10 mouse cellular contexts compared by ENCODE assay signal in the genomic region with DNA sequence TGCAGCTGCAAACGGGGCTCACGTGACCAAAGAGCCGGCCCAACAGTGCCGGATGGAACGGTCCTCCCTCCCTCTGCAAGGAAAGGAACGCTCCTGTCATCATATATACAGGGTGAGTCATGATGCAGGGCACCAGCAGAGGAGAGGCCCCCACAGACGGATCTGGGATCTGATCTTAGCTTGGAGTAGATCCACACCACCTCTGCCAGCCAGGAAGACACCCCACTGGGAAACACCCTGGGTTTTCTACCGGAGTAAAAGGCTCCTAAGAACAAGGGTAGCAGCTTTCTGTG. TPM values are rescaled to one million over a fixed set of nuclear protein-coding genes. Genes with fewer than 3 reads are reported as not detected.
DNase-seq lines count a peak whose midpoint lies in the region; ATAC-seq and TF ChIP-seq lines count a peak whose summit lies in the region.
"Had no signal": no experiment of that assay in that cellular context is flagged by ENCODE, and none has a peak within 500 bp of the region (broad histone marks: within the 10 kb centered on the region; RNA-seq: fewer than 3 reads in every experiment).

No protein-coding gene starts in this region.

- no peaks in the 10 kb centered on the region for H3K9me3 ChIP-seq in heart, embryonic 11.5 days (replicated peaks; ENCODE audit: control insufficient read depth, low read length)
- H3K9me3 ChIP-seq in ES-Bruce4 (replicated peaks; ENCODE audit: control insufficient read depth, insufficient read depth, low read length, poor library complexity, severe bottlenecking) = no peaks in the 10 kb centered on the region
- H3K9me3 ChIP-seq in forebrain, embryonic 13.5 days (replicated peaks) = no peaks in the 10 kb centered on the region
- H3K9me3 ChIP-seq: heart, embryonic 13.5 days had no signal

- no peak overlapping the region for H3K27ac ChIP-seq in heart, embryonic 11.5 days (ENCODE audit: low read depth, low read length)
- peak overlapping the region; percentile 85 for H3K27ac ChIP-seq in ES-Bruce4 (ENCODE audit: insufficient read depth, low read length)
- no peak overlapping the region for H3K27ac ChIP-seq in forebrain, embryonic 13.5 days
- H3K27ac ChIP-seq: heart, embryonic 13.5 days had no signal

- H3K4me2 ChIP-seq in heart, embryonic 11.5 days = no peak overlapping the region
- H3K4me2 ChIP-seq in forebrain, embryonic 13.5 days = no peak overlapping the region
- H3K4me2 ChIP-seq: heart, embryonic 13.5 days; lung, embryonic 14.5 days had no signal

- no peak for TF ChIP-seq POLR2A in ES-Bruce4 (IDR thresholded peaks at IDR 0.05; ENCODE audit: insufficient read depth, low read length)

- H3K36me3 ChIP-seq in heart, embryonic 11.5 days (ENCODE audit: control insufficient read depth, insufficient read depth, low read length) = peaks cover 5% of the 10 kb centered on the region; the same call in 1 of the 2 replicates
- no peaks in the 10 kb centered on the region for H3K36me3 ChIP-seq in ES-Bruce4 (ENCODE audit: control insufficient read depth, insufficient read depth, low read length, poor library complexity, severe bottlenecking)
- H3K36me3 ChIP-seq in forebrain, embryonic 13.5 days (ENCODE audit: poor library complexity, severe bottlenecking) = peaks cover 30% of the 10 kb centered on the region

- ATAC-seq in heart, embryonic 11.5 days (replicated peaks; ENCODE audit: insufficient number of reproducible peaks, low FRiP score, low TSS enrichment) = no peak
- no peak for ATAC-seq in forebrain, embryonic 13.5 days

- no peaks in the 10 kb centered on the region for H3K4me1 ChIP-seq in heart, embryonic 11.5 days (ENCODE audit: control insufficient read depth, insufficient read depth, low read length)
- H3K4me1 ChIP-seq in ES-Bruce4 (ENCODE audit: control insufficient read depth, insufficient read depth, low read length) = peaks cover 15% of the 10 kb centered on the region
- H3K4me1 ChIP-seq in forebrain, embryonic 13.5 days = peaks cover 6% of the 10 kb centered on the region; the same call in 1 of the 2 replicates

- H3K4me3 ChIP-seq in heart, embryonic 11.5 days (ENCODE audit: low read depth, low read length) = no peak overlapping the region
- H3K4me3 ChIP-seq in ES-Bruce4 (ENCODE audit: low read depth, low read length) = peak overlapping the region; percentile 18
- no peak overlapping the region for H3K4me3 ChIP-seq in forebrain, embryonic 13.5 days
- H3K4me3 ChIP-seq: heart, embryonic 13.5 days had no signal

- H3K27me3 ChIP-seq in heart, embryonic 11.5 days (ENCODE audit: control insufficient read depth, insufficient read depth, low read length) = no peaks in the 10 kb centered on the region
- no peaks in the 10 kb centered on the region for H3K27me3 ChIP-seq in ES-Bruce4 (ENCODE audit: control insufficient read depth, insufficient read depth, low read length, poor library complexity, severe bottlenecking)
- H3K27me3 ChIP-seq in forebrain, embryonic 13.5 days = no peaks in the 10 kb centered on the region
- H3K27me3 ChIP-seq: heart, embryonic 13.5 days had no signal

- peak; percentile 12 for DNase-seq in heart, postnatal 4 days
- DNase-seq in right cerebral cortex, adult 18-20 months = peak; percentile 67
- DNase-seq in right cerebral cortex, postnatal 10 days (ENCODE audit: low spot score in 2 of 2) = no peak
- DNase-seq in cerebellum, adult 9-11 months = peak; percentile 44
- DNase-seq in lung, postnatal 10 days = no peak

- no peak overlapping the region for H3K9ac ChIP-seq in heart, embryonic 11.5 days (ENCODE audit: low read depth, low read length)
- peak overlapping the region; percentile 12 for H3K9ac ChIP-seq in ES-Bruce4 (ENCODE audit: low read depth, poor library complexity, severe bottlenecking)
- H3K9ac ChIP-seq in forebrain, embryonic 13.5 days = no peak overlapping the region
- H3K9ac ChIP-seq: heart, embryonic 13.5 days; lung, embryonic 14.5 days had no signal

- TF ChIP-seq EP300 in ES-Bruce4 (IDR thresholded peaks at IDR 0.05; ENCODE audit: insufficient read depth, low read depth, low read length) = peak; percentile 61; the same call in 1 of the 2 replicates

- 70% methylated on average over 8 of the region's 8 CpGs for WGBS in heart, embryonic 11.5 days (ENCODE audit: insufficient replicate concordance)
- 79% methylated on average over 8 of the region's 8 CpGs for WGBS in forebrain, embryonic 13.5 days

- no peak for TF ChIP-seq CTCF in ES-Bruce4 (IDR thresholded peaks at IDR 0.05; ENCODE audit: low read depth, low read length)

RNA-seq across cellular contexts. Expression of gene Ldhd, which starts 3.7 kb away (rescaled TPM):
- total RNA-seq in heart, postnatal 4 days (2021) = 1 to 10 TPM; 2.7 to 3.8 TPM
- polyA plus RNA-seq in heart, embryonic 11.5 days (2014; fragmentation: Nextera tagmentation; extraction: Ambion mirVana) = 0.39 and 0.52 TPM in 2 replicates
- 1.1 and 1.7 TPM in 2 replicates for polyA plus RNA-seq in ES-Bruce4 (2011; ENCODE audit: insufficient read depth, insufficient read length, low read depth, missing spikeins)
- polyA plus RNA-seq in forebrain, embryonic 13.5 days (2015; fragmentation: Nextera tagmentation; extraction: Ambion mirVana) = 0.23 and 0.31 TPM in 2 replicates

RNA-seq across cellular contexts. Expression of gene Zfp1, which starts 16.7 kb away (rescaled TPM):
- total RNA-seq in heart, postnatal 4 days (2021) = 10 to 100 TPM; 10.1 to 10.5 TPM
- polyA plus RNA-seq in heart, embryonic 11.5 days (2014; fragmentation: Nextera tagmentation; extraction: Ambion mirVana) = 16.5 and 18.5 TPM in 2 replicates
- polyA plus RNA-seq in ES-Bruce4 (2011; ENCODE audit: insufficient read depth, insufficient read length, low read depth, missing spikeins) = 21.2 and 22.3 TPM in 2 replicates
- 27.3 and 28.8 TPM in 2 replicates for polyA plus RNA-seq in forebrain, embryonic 13.5 days (2015; fragmentation: Nextera tagmentation; extraction: Ambion mirVana)

Comparison
In these comparisons a context has a peak if more than half of its experiments do, and no peak if none do; other contexts are left out.
1. DNase-seq: peak in heart, postnatal 4 days (single experiment), right cerebral cortex, adult 18-20 months (single experiment) and cerebellum, adult 9-11 months (single experiment); none in right cerebral cortex, postnatal 10 days (0 of 2) and lung, postnatal 10 days (single experiment).